Mouse (Mus musculus) left cerebral cortex, adult 2 months (tissue): ENCODE measurements around the gene Gm17655. TPM values are rescaled to one million over a fixed set of nuclear protein-coding genes. Genes with fewer than 3 reads are reported as not detected.

Experiments
- DNase-seq, 2 experiments: peaks; one replicate each; pipeline ENCODE4 v3.0.0; 2021 to 2022; ENCODE audit warnings: low spot score in 2 of 2, mixed read lengths in 1 of 2; ENCODE audit errors: extremely low spot score in 1 of 2
- H3K27ac ChIP-seq: fragments of 200-600 bp; 2 replicates; pipeline ENCODE4 v1.8.1; 2022
- H3K4me3 ChIP-seq: fragments of 200-600 bp; 2 replicates; pipeline ENCODE4 v1.8.1; 2022
- CTCF ChIP-seq: fragments of 200-600 bp; IDR thresholded peaks from 2 replicates; pipeline ENCODE4 v1.8.1; 2022; ENCODE audit warnings: antibody characterized with exemption, mild to moderate bottlenecking, moderate library complexity
- intact Hi-C: fragments of 180-260 bp; cut with DNase I; formaldehyde crosslinking; loops from one replicate; pipeline ENCODE4 v1.15.1; 2025
- total RNA-seq, 2 experiments: library from RNA; stranded (reverse); gene quantifications; 2 replicates each; pipeline ENCODE4 v1.2.3; 2021

Gene Gm17655
- total RNA-seq, 2 experiments from 2014 or later, result 9.3 to 10.0 TPM

- peak in 1 of 2 experiments; percentile 13 for DNase-seq
- no peak for TF ChIP-seq CTCF
- H3K27ac ChIP-seq, result no peak overlapping the region
- intact Hi-C loops, result loop anchor here (10.0 kb wide), 2 partner anchors 108 to 1448 kb away; partner anchors contain the start of gene Zfp932
- H3K4me3 ChIP-seq, result no peak overlapping the region
These were observed 30.1 kb upstream of the Gm17655 start for GRCm38 (mm10) chr5:110102429-110102828.

- DNase-seq, result peak; percentile 70 to 83
- H3K27ac ChIP-seq, result peak overlapping the region; percentile 91
- peak overlapping the region; percentile 53 for H3K4me3 ChIP-seq
- intact Hi-C loops, result loop anchor here (10.0 kb wide), 2 partner anchors 107 to 1447 kb away; partner anchors contain the start of gene Zfp932
- TF ChIP-seq CTCF, result no peak
These were observed 29.5 kb upstream of the Gm17655 start for GRCm38 (mm10) chr5:110101716-110102347.

GRCm38 (mm10) chr5:110100921-110101631 is 28.8 kb upstream of the Gm17655 start:
- TF ChIP-seq CTCF, result no peak
- DNase-seq, result peak; percentile 35 to 45
- Histone ChIP-seq H3K4me3 (peak overlapping the region; percentile 53), H3K27ac (peak overlapping the region; percentile 91)
- intact Hi-C loops, result loop anchor here (10.0 kb wide), 2 partner anchors 106 to 1446 kb away; partner anchors contain the start of gene Zfp932

GRCm38 (mm10) chr5:110099656-110100580 is 27.6 kb upstream of the Gm17655 start, which contains the start of gene Plcxd1:
Plcxd1 (plus strand) TSS chr5:110099969.
- Histone ChIP-seq H3K4me3 (peak within 1 kb of the TSS; percentile 53), H3K27ac (peak within 1 kb of the TSS; percentile 91)
- intact Hi-C loops, result loop anchor here (10.0 kb wide), 2 partner anchors 105 to 1445 kb away; partner anchors contain the start of gene Zfp932
- no peak; the same call in 1 of the 2 replicates for TF ChIP-seq CTCF
- DNase-seq, result peak in 1 of 2 experiments; percentile 19

- no peak overlapping the region for H3K4me3 ChIP-seq
- no peak for TF ChIP-seq CTCF
- intact Hi-C loops, result no loop called here
- no peak overlapping the region for H3K27ac ChIP-seq
- peak in 1 of 2 experiments; percentile 34 for DNase-seq
These were observed 26.7 kb upstream of the Gm17655 start for GRCm38 (mm10) chr5:110098991-110099477.

- intact Hi-C loops, result loop anchor here (2.0 kb wide), 1 partner anchor 36 kb away; no protein-coding TSS in a partner anchor
- Histone ChIP-seq H3K27ac (peak overlapping the region; percentile 94), H3K4me3 (peak overlapping the region; percentile 64)
- TF ChIP-seq CTCF, result no peak
- no peak for DNase-seq
These were observed 22.5 kb upstream of the Gm17655 start for GRCm38 (mm10) chr5:110094847-110095213.

GRCm38 (mm10) chr5:110094030-110094846 is 21.9 kb upstream of the Gm17655 start, which contains the start of gene Gm35315:
Gm35315 (minus strand) TSS chr5:110094420.
- no peak for TF ChIP-seq CTCF
- H3K27ac ChIP-seq, result peak within 1 kb of the TSS; percentile 94
- peak within 1 kb of the TSS; percentile 64 for H3K4me3 ChIP-seq
- intact Hi-C loops, result loop anchor here (2.0 kb wide), 1 partner anchor 35 kb away; no protein-coding TSS in a partner anchor
- DNase-seq, result peak; percentile 84 to 88

GRCm38 (mm10) chr5:110091546-110091945 is 19.2 kb upstream of the Gm17655 start:
- TF ChIP-seq CTCF, result no peak
- H3K4me3 ChIP-seq, result no peak overlapping the region
- no peak for DNase-seq
- H3K27ac ChIP-seq, result no peak overlapping the region
- intact Hi-C loops, result no loop called here

- intact Hi-C loops, result no loop called here
- Histone ChIP-seq H3K27ac (no peak overlapping the region), H3K4me3 (no peak overlapping the region)
- no peak for TF ChIP-seq CTCF
- no peak for DNase-seq
These were observed 14.0 kb upstream of the Gm17655 start for GRCm38 (mm10) chr5:110086161-110086866.

GRCm38 (mm10) chr5:110082961-110083360 is 10.6 kb upstream of the Gm17655 start:
- TF ChIP-seq CTCF, result no peak
- no peak overlapping the region for H3K4me3 ChIP-seq
- H3K27ac ChIP-seq, result no peak overlapping the region
- intact Hi-C loops, result no loop called here
- no peak for DNase-seq
